Mouse (Mus musculus): ENCODE measurements at regions not wholly inside any gene's neighbourhood (a gene's known extent, or its start where the extent isn't known, plus 50 kb on each side); places are given as distances from the start of the nearest gene placed in this dataset.

- TF ChIP-seq POLR2A (IDR thresholded peaks at IDR 0.05; ENCODE audit: control insufficient read depth in 1 of 2, insufficient read depth in 1 of 2, low read depth in 1 of 2, low read length in 2 of 2, poor library complexity in 1 of 2) (no peak), BHLHE40 (IDR thresholded peaks at IDR 0.05; ENCODE audit: borderline replicate concordance, low read depth, low read length) (no peak), USF2 (IDR thresholded peaks at IDR 0.05; ENCODE audit: borderline replicate concordance in 1 of 2, insufficient read depth in 1 of 2, low read depth in 1 of 2, low read length in 2 of 2) (no peak), CTCF (IDR thresholded peaks at IDR 0.05 in 2 of 3, conservative IDR thresholded peaks at IDR 0.05 in 1 of 3; ENCODE audit: control insufficient read depth in 1 of 3, insufficient read depth in 1 of 3, low read depth in 2 of 3, low read length in 3 of 3, poor library complexity in 1 of 3, severe bottlenecking in 1 of 3) (no peak), ZKSCAN1 (IDR thresholded peaks at IDR 0.05; ENCODE audit: low read depth, low read length) (no peak), E2F4 (IDR thresholded peaks at IDR 0.05; ENCODE audit: borderline replicate concordance, low read depth, low read length) (no peak), UBTF (IDR thresholded peaks at IDR 0.05; ENCODE audit: borderline replicate concordance, insufficient read depth, low read depth, low read length) (no peak), EP300 (IDR thresholded peaks at IDR 0.05; ENCODE audit: low read depth in 1 of 2, low read length in 2 of 2) (no peak), NELFE (IDR thresholded peaks at IDR 0.05; ENCODE audit: low read depth, low read length) (no peak), MEF2A (IDR thresholded peaks at IDR 0.05; ENCODE audit: extremely low read depth, insufficient replicate concordance, low read depth, low read length, poor library complexity, severe bottlenecking) (no peak)
Measured at GRCm38 (mm10) chr3:48515009-48515408, 1242.1 kb downstream of the Pcdh18 start.
